Mouse (Mus musculus): ENCODE results near the gene Ercc8. TPM values are rescaled to one million over a fixed set of nuclear protein-coding genes. Genes with fewer than 3 reads are reported as not detected.

Gene Ercc8
- polyA plus RNA-seq, 1 experiment from 2014 or later, result 31.8 TPM

DNA sequence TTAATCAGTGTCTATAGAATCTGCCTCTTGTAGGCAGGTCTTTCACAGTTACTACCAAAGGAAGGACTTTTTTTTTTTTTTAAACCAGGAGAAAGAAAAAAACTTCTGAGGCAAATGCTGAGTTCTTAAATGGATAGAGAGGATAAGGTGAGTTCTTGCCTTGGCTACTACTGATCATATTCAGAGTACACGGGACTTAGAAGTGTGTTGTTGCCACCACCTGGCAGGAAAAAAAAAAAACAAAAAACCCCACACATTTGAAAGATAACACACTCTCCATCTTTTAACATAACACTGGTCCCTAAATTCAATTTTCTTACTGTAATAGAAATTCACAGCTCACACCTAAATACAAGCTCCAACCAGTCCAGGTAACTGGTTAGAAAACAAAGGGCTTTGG lies 30.6 kb upstream of the Ercc8 start:
- no peak overlapping the region for H3K4me3 ChIP-seq (replicated peaks)
- WGBS, result 50% methylated on average over 1 of the region's 1 CpGs
- peaks cover 10% of the 10 kb centered on the region for H3K4me1 ChIP-seq
- no peaks in the 10 kb centered on the region for H3K27me3 ChIP-seq (replicated peaks)
- no peaks in the 10 kb centered on the region for H3K9me3 ChIP-seq (replicated peaks)
- no peak overlapping the region for H3K9ac ChIP-seq (replicated peaks)
- H3K4me2 ChIP-seq, result no peak overlapping the region
- H3K36me3 ChIP-seq, result no peaks in the 10 kb centered on the region
- ATAC-seq (ENCODE audit: low FRiP score), result no peak
- no peak overlapping the region for H3K27ac ChIP-seq (replicated peaks)

DNA sequence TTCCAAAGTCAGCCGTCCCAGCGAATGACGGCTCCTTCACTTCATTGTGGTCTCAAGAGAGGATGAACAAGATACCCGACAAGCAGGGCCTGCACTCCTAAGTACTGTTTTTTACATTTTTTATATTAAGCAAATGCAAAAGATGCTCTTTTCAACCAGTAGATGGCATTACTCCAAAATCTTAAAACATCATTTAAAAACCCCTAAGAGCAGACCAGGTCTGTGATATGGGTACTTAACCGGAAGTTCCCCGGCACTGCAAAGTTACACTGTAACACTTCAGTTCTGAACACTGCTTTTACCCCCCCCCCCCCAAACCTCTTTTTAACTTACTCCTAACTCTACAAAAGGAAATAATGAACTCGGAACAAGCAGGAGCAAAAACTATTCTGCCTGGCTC lies 29.5 kb upstream of the Ercc8 start:
- 63% methylated on average over 7 of the region's 7 CpGs for WGBS

DNA sequence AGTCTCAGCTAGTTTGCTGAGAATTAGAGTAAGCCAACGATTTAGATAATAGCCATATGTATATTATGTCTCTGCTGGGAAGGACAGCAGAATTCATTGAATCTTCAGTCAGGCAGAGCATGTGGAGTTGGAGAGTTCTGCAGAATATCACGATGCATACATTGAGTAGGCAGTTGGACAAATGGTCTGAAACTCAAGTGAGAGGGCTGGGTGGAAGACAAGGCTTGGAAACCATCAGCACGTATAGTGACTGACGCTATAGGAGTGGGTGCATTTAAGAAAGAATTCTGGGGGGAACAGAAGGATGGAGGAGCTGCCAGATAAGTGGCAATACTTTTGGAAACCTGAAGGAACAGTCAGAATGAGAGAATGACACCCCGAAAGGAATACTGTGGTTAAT lies 27.8 kb upstream of the Ercc8 start:
- H3K9ac ChIP-seq (replicated peaks), result no peak overlapping the region
- H3K27me3 ChIP-seq (replicated peaks), result no peaks in the 10 kb centered on the region
- no peak for ATAC-seq (ENCODE audit: low FRiP score)
- H3K36me3 ChIP-seq, result no peaks in the 10 kb centered on the region
- no peak overlapping the region for H3K4me2 ChIP-seq
- no peak overlapping the region for H3K4me3 ChIP-seq (replicated peaks)
- H3K4me1 ChIP-seq, result no peaks in the 10 kb centered on the region
- 85% methylated on average over 5 of the region's 5 CpGs for WGBS
- no peaks in the 10 kb centered on the region for H3K9me3 ChIP-seq (replicated peaks)
- H3K27ac ChIP-seq (replicated peaks), result no peak overlapping the region

More for the DNA sequence above, 29.5 kb upstream of the Ercc8 start:
- no peaks in the 10 kb centered on the region for H3K9me3 ChIP-seq (replicated peaks)
- H3K4me1 ChIP-seq, result peaks cover 2% of the 10 kb centered on the region; the same call in 1 of the 2 replicates
- no peak overlapping the region for H3K27ac ChIP-seq (replicated peaks)
- no peak for ATAC-seq (ENCODE audit: low FRiP score)
- H3K4me3 ChIP-seq (replicated peaks), result no peak overlapping the region
- no peak overlapping the region for H3K9ac ChIP-seq (replicated peaks)
- H3K4me2 ChIP-seq, result no peak overlapping the region
- no peaks in the 10 kb centered on the region for H3K27me3 ChIP-seq (replicated peaks)
- H3K36me3 ChIP-seq, result no peaks in the 10 kb centered on the region

DNA sequence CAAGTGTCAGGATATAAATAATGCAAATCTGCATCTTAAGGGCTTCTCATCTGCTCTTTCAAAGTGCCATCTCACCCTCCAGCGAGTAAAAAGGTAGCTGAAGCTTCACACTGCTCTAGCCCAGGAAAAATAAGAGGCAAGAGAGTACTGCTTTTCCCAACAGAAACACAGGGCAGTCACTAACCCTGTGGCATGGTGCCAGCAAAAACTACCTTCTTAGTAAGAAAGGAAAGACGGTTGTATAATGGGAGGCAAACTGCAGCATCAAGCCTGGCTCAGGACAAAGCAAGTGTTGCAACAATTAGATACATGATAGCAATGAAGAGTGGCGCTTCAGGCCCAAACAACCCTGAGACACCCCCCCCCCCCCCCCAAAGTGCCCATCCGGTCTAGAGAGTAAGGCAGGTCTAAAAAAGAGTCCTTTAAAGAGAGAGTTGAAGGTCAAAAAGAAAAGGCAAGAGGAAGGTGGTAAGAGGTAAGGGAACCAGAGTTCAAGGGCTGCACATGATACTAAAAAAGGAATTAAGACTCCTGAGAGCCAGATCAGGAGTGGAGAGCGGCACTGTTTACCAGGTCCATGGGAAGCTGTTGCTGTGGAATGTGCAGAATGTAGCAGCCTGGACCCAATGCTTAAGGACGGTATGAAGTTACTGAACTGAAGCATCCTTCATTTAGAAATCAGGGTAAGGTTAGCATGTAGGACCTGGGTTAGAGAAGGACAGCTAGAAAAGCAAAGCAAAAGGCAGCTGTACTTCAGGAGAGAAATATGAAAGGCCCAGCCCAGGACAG lies 26.3 kb upstream of the Ercc8 start:
- H3K27me3 ChIP-seq (replicated peaks), result no peaks in the 10 kb centered on the region
- H3K36me3 ChIP-seq, result no peaks in the 10 kb centered on the region
- no peak for ATAC-seq (ENCODE audit: low FRiP score)
- H3K4me2 ChIP-seq, result no peak overlapping the region
- H3K9me3 ChIP-seq (replicated peaks), result no peaks in the 10 kb centered on the region
- H3K27ac ChIP-seq (replicated peaks), result no peak overlapping the region
- H3K9ac ChIP-seq (replicated peaks), result no peak overlapping the region
- no peaks in the 10 kb centered on the region for H3K4me1 ChIP-seq
- H3K4me3 ChIP-seq (replicated peaks), result no peak overlapping the region
- WGBS, result 72% methylated on average over 6 of the region's 6 CpGs

DNA sequence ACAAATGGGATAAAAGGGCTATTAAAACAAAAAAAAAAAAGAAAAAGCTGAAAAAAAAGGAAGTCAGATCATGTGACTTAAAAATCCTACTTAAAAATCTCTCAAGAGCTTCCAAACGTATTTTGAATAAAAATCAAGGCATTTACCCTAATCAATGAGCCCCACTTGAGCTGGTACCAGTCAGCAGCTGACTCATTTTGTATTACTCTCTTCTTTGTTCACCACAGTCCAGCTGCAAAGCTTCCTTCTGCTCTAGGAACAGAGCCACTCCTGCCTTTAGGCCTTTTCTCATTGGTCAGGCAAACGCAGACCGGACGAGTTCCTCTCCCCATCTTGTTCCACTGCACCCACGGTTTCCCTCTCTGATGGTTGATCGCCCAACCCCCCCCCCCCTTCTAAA lies 22.9 kb upstream of the Ercc8 start:
- no peaks in the 10 kb centered on the region for H3K27me3 ChIP-seq (replicated peaks)
- no peak for ATAC-seq (ENCODE audit: low FRiP score)
- no peak overlapping the region for H3K4me3 ChIP-seq (replicated peaks)
- H3K9me3 ChIP-seq (replicated peaks), result no peaks in the 10 kb centered on the region
- no peaks in the 10 kb centered on the region for H3K36me3 ChIP-seq
- H3K4me2 ChIP-seq, result no peak overlapping the region
- WGBS, result 81% methylated on average over 6 of the region's 6 CpGs
- H3K27ac ChIP-seq (replicated peaks), result no peak overlapping the region
- no peak overlapping the region for H3K9ac ChIP-seq (replicated peaks)
- H3K4me1 ChIP-seq, result no peaks in the 10 kb centered on the region

DNA sequence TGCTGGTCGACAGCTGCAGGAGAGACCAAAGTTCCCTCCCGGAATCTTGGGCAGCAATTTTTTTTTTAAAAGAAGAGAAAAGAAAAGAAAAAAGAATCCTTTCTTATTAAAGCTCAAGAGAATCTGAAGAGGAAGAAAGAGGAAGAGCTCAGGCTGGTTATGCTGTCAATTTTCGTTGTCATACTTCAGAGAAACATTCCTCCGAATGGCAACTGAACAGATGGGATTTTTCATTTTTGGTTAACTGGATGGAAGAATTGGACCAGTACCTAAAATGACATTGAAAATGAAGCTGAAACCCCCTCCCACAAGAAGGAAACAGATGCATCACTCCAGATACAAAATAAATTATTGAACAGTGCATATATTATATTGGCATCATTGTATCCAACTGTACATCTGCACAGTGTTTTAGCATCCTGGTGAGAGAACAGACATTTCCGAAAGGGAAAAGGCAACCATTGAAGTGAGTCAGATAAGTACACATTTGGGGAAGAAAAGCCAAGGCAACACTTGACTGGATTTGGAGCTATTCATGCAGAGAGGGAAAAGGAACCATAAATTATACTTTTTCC lies 20.0 kb upstream of the Ercc8 start:
- H3K9me3 ChIP-seq (replicated peaks), result no peaks in the 10 kb centered on the region
- WGBS, result 81% methylated on average over 5 of the region's 5 CpGs
- H3K36me3 ChIP-seq, result no peaks in the 10 kb centered on the region
- H3K27ac ChIP-seq (replicated peaks), result no peak overlapping the region
- H3K9ac ChIP-seq (replicated peaks), result no peak overlapping the region
- no peaks in the 10 kb centered on the region for H3K27me3 ChIP-seq (replicated peaks)
- ATAC-seq (ENCODE audit: low FRiP score), result no peak
- H3K4me2 ChIP-seq, result no peak overlapping the region
- no peak overlapping the region for H3K4me3 ChIP-seq (replicated peaks)
- no peaks in the 10 kb centered on the region; the same call in 1 of the 2 replicates for H3K4me1 ChIP-seq

DNA sequence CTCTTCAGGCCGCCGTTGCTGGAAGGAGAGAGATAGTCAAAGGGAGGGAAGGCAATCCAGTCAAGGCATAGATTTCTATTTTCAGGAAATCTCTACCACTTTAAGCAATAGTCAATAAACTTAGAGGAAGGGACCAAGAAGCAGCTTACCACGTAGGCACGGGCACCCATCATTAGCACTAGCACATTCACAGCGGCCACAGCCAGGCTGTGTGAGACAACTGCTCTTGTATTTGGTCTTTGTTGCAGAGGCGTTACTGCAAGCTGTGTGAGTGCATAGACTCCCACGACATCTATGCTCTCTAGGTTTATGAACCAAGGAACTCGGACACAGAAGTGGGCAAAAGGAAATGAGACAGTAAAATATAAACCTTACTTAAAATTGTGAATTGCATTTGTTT lies 14.4 kb upstream of the Ercc8 start:
- H3K4me1 ChIP-seq, result no peaks in the 10 kb centered on the region; the same call in 1 of the 2 replicates
- H3K27me3 ChIP-seq (replicated peaks), result no peaks in the 10 kb centered on the region
- no peak overlapping the region for H3K4me3 ChIP-seq (replicated peaks)
- H3K4me2 ChIP-seq, result no peak overlapping the region
- no peak overlapping the region for H3K9ac ChIP-seq (replicated peaks)
- 94% methylated on average over 8 of the region's 8 CpGs for WGBS
- ATAC-seq (ENCODE audit: low FRiP score), result no peak
- no peaks in the 10 kb centered on the region for H3K9me3 ChIP-seq (replicated peaks)
- no peaks in the 10 kb centered on the region for H3K36me3 ChIP-seq
- no peak overlapping the region for H3K27ac ChIP-seq (replicated peaks)

DNA sequence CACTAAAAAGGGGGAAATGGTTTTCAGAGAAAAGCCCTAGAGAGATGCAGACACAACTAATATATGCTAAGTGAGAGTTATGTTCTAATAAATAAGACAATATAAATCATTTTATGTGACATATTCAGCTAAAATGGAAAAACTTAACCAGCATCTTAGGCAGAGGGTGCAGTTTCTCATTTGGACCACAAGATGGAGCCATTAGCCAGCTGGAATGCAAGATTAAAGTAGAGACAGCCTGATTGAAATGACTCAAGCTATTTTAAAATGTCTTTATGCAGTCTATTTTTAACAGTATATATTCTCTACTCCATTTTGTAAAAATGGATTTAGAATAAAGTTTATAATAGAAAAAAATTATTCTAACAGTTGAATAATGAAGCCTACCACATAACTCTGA lies 6.7 kb upstream of the Ercc8 start:
- no peak overlapping the region for H3K4me3 ChIP-seq (replicated peaks)
- H3K4me1 ChIP-seq, result peaks cover 4% of the 10 kb centered on the region; the same call in 1 of the 2 replicates
- no peaks in the 10 kb centered on the region for H3K27me3 ChIP-seq (replicated peaks)
- H3K36me3 ChIP-seq, result no peaks in the 10 kb centered on the region
- H3K27ac ChIP-seq (replicated peaks), result no peak overlapping the region
- no peaks in the 10 kb centered on the region for H3K9me3 ChIP-seq (replicated peaks)
- no peak overlapping the region for H3K9ac ChIP-seq (replicated peaks)
- no peak for ATAC-seq (ENCODE audit: low FRiP score)
- no peak overlapping the region for H3K4me2 ChIP-seq

DNA sequence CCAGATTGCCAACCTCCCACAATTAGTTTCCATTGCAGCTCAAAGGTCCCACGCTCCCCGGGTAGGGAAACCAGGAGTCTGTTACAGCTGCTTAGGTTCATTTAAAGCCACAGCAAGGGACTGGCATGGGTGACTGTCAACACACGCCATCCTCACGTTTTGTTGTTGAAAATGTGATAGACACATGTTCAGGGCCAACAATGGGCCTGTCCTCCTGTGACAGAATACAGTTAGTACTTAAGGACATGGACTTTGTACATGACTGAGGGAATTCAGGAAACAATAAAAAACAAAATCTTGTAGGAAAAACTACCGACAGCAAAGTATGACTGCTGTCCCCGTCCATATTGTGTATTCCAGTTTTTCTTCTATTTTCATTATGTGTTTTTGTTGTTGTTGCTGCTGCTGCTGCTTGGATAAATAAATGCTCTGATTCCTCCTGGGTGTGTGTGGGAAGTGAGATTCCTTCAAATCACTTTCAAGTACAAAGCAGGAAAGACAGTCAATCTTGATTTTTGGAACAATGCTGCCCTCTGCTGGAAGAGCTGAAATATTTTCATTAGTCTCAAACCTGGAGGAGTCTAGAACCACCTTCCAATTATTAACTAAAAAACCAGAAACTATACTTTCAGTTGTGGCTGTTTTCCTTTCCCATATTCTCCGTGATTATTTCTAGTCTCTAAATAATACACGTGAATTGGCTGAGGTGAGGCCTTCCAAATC lies 5.7 kb upstream of the Ercc8 start:
- H3K27ac ChIP-seq (replicated peaks), result no peak overlapping the region; the same call in 1 of the 2 replicates
- 62% methylated on average over 8 of the region's 8 CpGs for WGBS
- no peak overlapping the region for H3K9ac ChIP-seq (replicated peaks)
- no peaks in the 10 kb centered on the region for H3K9me3 ChIP-seq (replicated peaks)
- H3K4me1 ChIP-seq, result peaks cover 11% of the 10 kb centered on the region
- ATAC-seq (ENCODE audit: low FRiP score), result peak; percentile 60; the same call in 1 of the 2 replicates
- no peak overlapping the region for H3K4me3 ChIP-seq (replicated peaks)
- H3K4me2 ChIP-seq, result no peak overlapping the region
- no peaks in the 10 kb centered on the region for H3K36me3 ChIP-seq
- H3K27me3 ChIP-seq (replicated peaks), result no peaks in the 10 kb centered on the region

DNA sequence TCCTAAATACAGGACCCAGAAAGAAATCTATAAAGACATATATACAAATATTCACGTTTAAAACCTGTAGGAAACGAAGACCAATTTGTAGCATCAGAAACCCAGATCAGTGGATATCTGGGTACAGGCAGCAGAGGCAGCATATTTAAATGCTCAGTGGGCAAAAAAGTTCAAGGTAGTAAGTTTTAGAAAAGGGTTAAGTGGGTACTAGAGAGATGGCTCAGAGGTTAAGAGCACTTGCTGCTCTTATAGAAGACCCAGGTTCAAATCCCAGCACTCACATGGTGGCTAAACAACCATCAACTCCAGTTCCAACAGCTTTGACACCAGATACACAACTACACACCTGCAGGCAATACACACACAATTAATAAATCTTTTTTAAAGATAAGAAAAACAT lies 1.4 kb upstream of the Ercc8 start:
- no peak for ATAC-seq (ENCODE audit: low FRiP score)
- Histone ChIP-seq H3K4me2 (peak overlapping the region; percentile 94; the same call in 1 of the 2 replicates), H3K36me3 (peaks cover 10% of the 10 kb centered on the region; the same call in 1 of the 2 replicates), H3K4me1 (peaks cover 22% of the 10 kb centered on the region), H3K4me3 (replicated peaks) (no peak overlapping the region), H3K27me3 (replicated peaks) (no peaks in the 10 kb centered on the region), H3K9ac (replicated peaks) (no peak overlapping the region), H3K9me3 (replicated peaks) (no peaks in the 10 kb centered on the region), H3K27ac (replicated peaks) (no peak overlapping the region)
- 83% methylated on average over 2 of the region's 2 CpGs for WGBS

DNA sequence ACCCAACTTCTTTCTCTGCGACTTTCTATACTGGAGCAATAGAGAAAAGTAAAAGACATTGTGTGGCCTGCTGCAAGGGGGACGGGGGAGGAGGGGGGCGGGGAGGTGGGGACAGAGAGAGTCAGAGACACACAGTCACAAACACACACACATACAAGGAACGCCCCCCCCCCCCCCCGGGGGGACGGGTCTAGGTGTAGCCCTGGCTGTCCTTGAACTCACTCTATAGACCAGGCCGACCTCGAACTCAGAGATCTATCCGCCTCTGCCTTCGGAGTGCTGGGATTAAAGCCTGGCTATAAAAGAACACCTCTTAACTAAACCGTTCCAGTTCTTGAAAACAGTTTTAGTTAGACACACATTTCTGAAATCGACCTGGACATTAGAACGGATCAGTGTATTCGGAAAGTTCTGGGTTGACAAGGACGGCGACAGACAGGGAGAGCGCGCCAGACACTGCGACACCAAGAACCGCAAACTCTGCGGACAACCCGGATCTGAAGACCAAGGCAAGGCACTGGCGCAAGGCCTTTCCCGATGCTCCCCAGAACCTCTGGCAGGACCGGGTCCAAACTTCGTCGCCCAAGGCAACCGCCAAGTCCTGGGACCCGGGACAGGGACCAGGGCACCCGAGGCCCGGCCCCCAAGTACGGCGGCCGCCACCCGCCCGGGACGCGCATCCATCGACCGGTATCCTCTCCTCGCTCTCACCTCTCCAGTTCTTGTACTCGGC lies 633 bp upstream of the Ercc8 start:
- Histone ChIP-seq H3K27me3 (replicated peaks) (no peaks in the 10 kb centered on the region), H3K27ac (replicated peaks) (0 out of 2 replicates have a peak overlapping the region, but pooled peaks have one; percentile 29), H3K9ac (replicated peaks) (peak overlapping the region; percentile 71), H3K4me1 (peaks cover 19% of the 10 kb centered on the region), H3K36me3 (peaks cover 11% of the 10 kb centered on the region; the same call in 1 of the 2 replicates), H3K9me3 (replicated peaks) (no peaks in the 10 kb centered on the region), H3K4me3 (replicated peaks) (peak overlapping the region; percentile 80), H3K4me2 (peak overlapping the region; percentile 94)
- WGBS, result 4% methylated on average over 41 of the region's 42 CpGs
- peak; percentile 70 for ATAC-seq (ENCODE audit: low FRiP score)

Data from neural tube, embryonic 15.5 days (tissue).